Mouse (Mus musculus) bone marrow, adult 2 months (tissue): Measurements from ENCODE around the gene Amd2. TPM values are rescaled to one million over a fixed set of nuclear protein-coding genes. Genes with fewer than 3 reads are reported as not detected.

Experiments used
- H3K27ac ChIP-seq: fragments of 200-500 bp; 2 replicates; pipeline ENCODE4 v1.5.1; 2012; ENCODE audit warnings: low read depth, mild to moderate bottlenecking, control low read depth, inconsistent platforms, low read length; ENCODE audit not compliant: control insufficient read depth, poor library complexity, insufficient read depth
- H3K4me1 ChIP-seq: fragments of 200-500 bp; 2 replicates; pipeline ENCODE4 v1.6.1; 2011; ENCODE audit warnings: low read length; ENCODE audit not compliant: control insufficient read depth, insufficient read depth
- H3K4me3 ChIP-seq: fragments of 200-500 bp; replicated peaks from 2 replicates; pipeline ENCODE3; 2011; ENCODE audit warnings: mild to moderate bottlenecking, low read depth, low read length, control low read depth; ENCODE audit not compliant: control insufficient read depth
- CTCF ChIP-seq: fragments of 200-500 bp; IDR thresholded peaks from 2 replicates; pipeline ENCODE4 v1.5.1; 2011; ENCODE audit warnings: low read length, control low read depth; ENCODE audit not compliant: control insufficient read depth, insufficient read depth
- POLR2A ChIP-seq: fragments of 200-500 bp; IDR thresholded peaks from 2 replicates; pipeline ENCODE4 v1.6.1; 2011; ENCODE audit warnings: low read depth, mild to moderate bottlenecking, control low read depth, low read length, borderline replicate concordance; ENCODE audit not compliant: control insufficient read depth
- WGBS: fragments of 180-500 bp; shearing (Covaris S2); methylation state at CpG from one replicate; pipeline ENCODE4 v1.1.7; 2018; 5-methylcytosine and 5-hydroxymethylcytosine counted together
- polyA plus RNA-seq: library from polyadenylated mRNA; stranded (reverse); fragments of >200 nt; gene quantifications from 2 replicates; pipeline ENCODE4 v1.2.4, GENCODE M21; 2011; ENCODE audit warnings: low replicate concordance; ENCODE audit not compliant: missing spikeins, insufficient read depth, insufficient read length

Gene Amd2
- polyA plus RNA-seq, result 2.1 and 9.7 TPM in 2 replicates

DNA sequence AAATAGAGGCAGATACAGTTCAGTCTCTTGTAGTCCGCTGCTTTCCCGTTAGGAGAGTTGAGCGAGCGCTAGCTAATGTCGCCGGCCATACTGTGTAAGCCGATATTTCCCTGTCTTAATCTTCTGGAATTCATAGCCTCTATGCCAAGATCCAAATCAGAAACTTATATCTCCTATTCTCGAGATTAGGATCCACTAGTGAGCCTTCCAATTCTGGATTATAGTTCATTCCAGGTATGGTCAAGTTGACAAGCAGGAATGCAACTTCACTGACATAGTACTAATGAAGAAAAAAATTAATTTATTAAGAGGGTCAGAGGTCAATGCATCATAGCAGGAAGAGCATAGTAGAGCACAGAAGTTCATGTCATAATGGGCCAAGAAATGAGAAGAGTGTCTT, at the start of gene Amd2:
TSS of gene Amd2 (minus strand) at position 101 of the 400 bp plus-strand sequence.
- Histone ChIP-seq H3K4me3 (no peak within 1 kb of the TSS), H3K4me1 (no peaks in the 10 kb centered on the region), H3K27ac (no peak within 1 kb of the TSS)
- 89% methylated on average over 8 of the region's 8 CpGs for WGBS
- no peak for TF ChIP-seq CTCF
- no peak for TF ChIP-seq POLR2A

DNA sequence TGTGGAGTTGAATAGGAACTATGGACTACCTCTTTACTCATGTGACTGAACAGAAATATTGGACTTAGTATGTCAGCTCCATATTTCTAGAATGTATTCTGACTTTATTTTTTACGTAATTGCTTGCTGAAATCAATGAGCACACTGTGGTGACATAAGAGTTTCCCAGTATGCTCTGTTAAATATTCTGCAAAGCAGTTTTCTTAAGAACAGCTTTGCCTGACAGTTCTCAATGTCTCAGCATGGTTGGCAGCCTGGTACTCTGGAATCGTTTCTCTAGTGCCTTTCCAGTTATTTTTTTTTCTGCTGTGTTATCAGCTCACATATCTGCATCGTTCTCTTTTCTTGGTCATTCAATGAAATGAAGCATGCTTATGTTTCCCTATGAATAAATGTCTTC, 49.6 kb upstream of the Amd2 start:
- 66% methylated on average over 3 of the region's 3 CpGs for WGBS
- H3K4me1 ChIP-seq, result no peaks in the 10 kb centered on the region
- H3K27ac ChIP-seq, result no peak overlapping the region
- TF ChIP-seq CTCF, result no peak
- no peak for TF ChIP-seq POLR2A
- no peak overlapping the region for H3K4me3 ChIP-seq

DNA sequence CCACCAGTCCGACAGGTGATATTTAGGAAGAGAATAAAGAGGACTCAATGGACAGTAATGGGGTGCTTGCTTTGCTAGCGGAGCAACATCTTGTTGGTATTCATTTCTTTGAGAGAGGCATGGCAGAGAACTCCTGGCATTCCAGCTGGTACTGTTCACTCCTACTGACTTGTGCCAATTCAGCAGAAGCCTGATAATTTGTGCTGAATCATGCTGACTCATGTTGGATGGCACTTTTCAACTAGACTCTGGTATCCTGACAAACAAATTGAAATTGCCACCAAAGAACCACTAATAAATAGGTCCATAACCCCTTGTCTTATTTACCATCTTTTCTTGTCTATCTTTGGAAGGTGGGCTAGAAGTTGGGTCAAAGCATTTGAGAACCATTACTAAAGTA, 25.9 kb upstream of the Amd2 start:
- no peak for TF ChIP-seq CTCF
- TF ChIP-seq POLR2A, result no peak
- no peak overlapping the region for H3K27ac ChIP-seq
- no peaks in the 10 kb centered on the region for H3K4me1 ChIP-seq
- WGBS, result 75% methylated on average over 2 of the region's 2 CpGs
- H3K4me3 ChIP-seq, result no peak overlapping the region

DNA sequence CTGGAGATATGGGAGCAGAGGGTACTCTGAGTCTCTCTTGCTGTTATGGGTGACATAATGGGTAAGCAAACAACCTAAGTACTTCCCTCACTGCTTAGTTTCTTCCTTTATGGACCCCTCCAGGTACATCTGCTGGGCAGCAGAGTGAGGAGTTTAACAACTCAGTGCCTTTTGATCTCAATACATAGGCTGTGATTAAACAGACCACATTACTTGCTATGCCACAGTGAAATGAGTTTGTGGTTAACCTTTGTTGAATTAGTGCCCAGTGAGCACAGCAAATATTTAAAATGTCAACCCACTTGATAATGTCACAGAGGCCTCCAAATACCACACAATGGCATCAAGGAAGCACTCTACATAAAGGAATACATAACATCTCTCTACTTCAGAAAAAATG, 2.6 kb upstream of the Amd2 start:
- Histone ChIP-seq H3K4me3 (no peak overlapping the region), H3K4me1 (no peaks in the 10 kb centered on the region), H3K27ac (no peak overlapping the region)
- TF ChIP-seq CTCF (no peak), POLR2A (no peak)
